Mouse (Mus musculus): ENCODE measurements around the gene Dph5. TPM values are rescaled to one million over a fixed set of nuclear protein-coding genes. Genes with fewer than 3 reads are reported as not detected.

The Dph5 gene
- 15.4 and 15.7 TPM in 2 replicates for polyA plus RNA-seq (2015; fragmentation: Nextera tagmentation; extraction: Ambion mirVana)

DNA sequence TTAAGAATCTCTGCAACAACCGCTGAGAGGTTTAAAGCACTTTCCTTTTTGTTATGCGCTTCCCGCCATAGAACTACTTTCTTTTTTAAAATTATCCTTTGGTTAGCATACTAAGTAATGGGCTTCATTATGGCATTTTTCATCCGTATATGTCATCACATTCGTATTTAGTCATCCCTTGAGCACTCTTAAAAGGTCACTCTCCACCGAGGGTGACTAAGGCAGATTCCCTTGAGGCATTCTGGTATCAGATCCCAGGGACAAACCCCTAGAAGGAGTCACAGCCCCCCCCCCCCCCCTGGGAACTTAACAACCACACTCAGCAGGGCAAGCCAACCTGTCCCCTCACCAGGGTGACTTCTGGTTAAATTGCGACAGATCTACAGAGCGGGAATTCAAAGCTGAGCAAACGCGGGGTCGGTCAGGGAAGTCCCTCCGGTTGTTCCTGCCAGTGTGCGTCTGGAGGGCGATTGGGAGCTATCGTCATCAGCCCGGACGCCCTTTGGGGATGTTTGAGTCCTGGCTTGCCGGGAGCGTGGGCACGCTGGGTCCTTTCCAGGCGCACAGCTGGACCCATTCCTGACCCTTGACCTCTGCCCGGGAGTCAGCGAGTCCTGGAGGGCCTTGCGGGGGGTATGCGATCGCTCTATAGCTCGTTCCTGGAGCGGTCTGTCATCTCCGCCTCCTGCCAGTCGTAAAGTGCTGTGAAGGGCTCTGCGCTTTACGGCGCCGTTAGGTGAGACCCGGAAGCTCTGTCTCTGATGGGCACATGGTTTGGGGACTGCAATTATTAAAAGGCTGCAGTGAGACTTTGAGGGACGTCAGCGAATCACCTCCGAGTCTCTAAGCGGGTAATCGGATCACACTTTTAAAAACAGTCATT lies at the start of gene Dph5:
TSS of gene Dph5 (plus strand) at position 411 of the 883 bp plus-strand sequence.
- under 1% methylated on average over 40 of the region's 40 CpGs for WGBS (ENCODE audit: insufficient replicate concordance)
- H3K4me3 ChIP-seq (replicated peaks) = peak within 1 kb of the TSS; percentile 88
- ATAC-seq (ENCODE audit: insufficient read depth) = peak; percentile 91
- peak within 1 kb of the TSS; percentile 73 for H3K27ac ChIP-seq (replicated peaks)
- 0 out of 2 replicates have a peak, but pooled peaks cover 2% of the 10 kb centered on the region for H3K36me3 ChIP-seq (replicated peaks)
- peaks cover 12% of the 10 kb centered on the region for H3K4me1 ChIP-seq (replicated peaks)
- H3K9me3 ChIP-seq (replicated peaks) = no peaks in the 10 kb centered on the region
- no peaks in the 10 kb centered on the region for H3K27me3 ChIP-seq
- H3K9ac ChIP-seq = peak within 1 kb of the TSS; percentile 73
- peak within 1 kb of the TSS; percentile 82 for H3K4me2 ChIP-seq

DNA sequence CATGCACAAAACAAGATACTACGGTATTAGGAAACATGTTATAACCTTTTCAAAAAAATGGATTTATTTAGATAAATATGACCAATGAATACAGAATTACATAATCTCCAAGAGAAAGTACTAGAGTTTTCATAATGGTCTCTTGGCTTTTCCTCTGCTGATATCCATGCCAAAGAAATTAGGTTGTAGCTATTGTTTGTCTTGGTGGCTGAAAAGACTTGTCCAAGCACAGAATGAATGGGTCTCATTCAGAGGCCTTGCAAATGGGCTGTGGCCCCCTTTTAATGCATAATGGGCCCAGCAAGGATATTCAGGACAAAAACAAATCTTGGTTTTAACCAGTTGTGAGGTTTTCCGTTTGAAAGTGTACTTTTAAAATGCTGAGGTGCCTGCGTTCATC lies 43.1 kb upstream of the Dph5 start:
- WGBS (ENCODE audit: insufficient replicate concordance) = 69% methylated on average over 3 of the region's 3 CpGs
- H3K27me3 ChIP-seq = no peaks in the 10 kb centered on the region
- no peak overlapping the region for H3K4me2 ChIP-seq
- H3K9ac ChIP-seq = no peak overlapping the region
- H3K27ac ChIP-seq (replicated peaks) = no peak overlapping the region
- no peak overlapping the region for H3K4me3 ChIP-seq (replicated peaks)
- no peak for ATAC-seq (ENCODE audit: insufficient read depth)
- H3K36me3 ChIP-seq (replicated peaks) = no peaks in the 10 kb centered on the region
- H3K9me3 ChIP-seq (replicated peaks) = no peaks in the 10 kb centered on the region
- H3K4me1 ChIP-seq (replicated peaks) = no peaks in the 10 kb centered on the region

DNA sequence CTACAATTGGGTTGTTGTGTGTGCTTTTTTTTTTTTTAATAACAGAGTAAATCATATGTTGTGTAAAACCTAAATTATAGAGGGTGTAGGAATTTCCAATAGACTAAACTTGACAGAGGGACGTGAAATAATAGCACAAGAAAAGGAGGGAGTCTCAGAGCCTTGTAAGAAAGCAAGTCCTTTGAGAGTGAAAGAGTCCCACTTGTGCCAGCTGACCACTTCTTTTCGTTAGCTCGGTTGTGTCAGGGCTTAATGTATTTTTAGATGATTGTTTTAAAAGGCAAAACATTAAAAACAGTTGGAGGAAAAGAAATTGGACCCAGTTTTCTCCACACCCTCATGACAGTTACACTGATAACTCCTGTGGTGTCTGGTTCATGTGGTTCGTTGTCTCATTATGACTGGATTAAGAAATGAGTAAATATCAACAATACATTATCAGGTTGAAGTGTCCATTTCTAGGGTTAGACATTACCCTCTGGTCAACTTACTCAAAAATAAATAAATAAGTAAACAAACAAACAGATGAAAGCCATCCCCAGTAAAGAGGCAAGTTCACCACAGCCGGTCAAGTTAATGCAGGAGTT lies 42.5 kb upstream of the Dph5 start:
- no peak overlapping the region for H3K27ac ChIP-seq (replicated peaks)
- H3K9ac ChIP-seq = no peak overlapping the region
- no peak overlapping the region for H3K4me2 ChIP-seq
- ATAC-seq (ENCODE audit: insufficient read depth) = no peak
- no peaks in the 10 kb centered on the region for H3K4me1 ChIP-seq (replicated peaks)
- WGBS (ENCODE audit: insufficient replicate concordance) = 55% methylated on average over 5 of the region's 5 CpGs
- no peak overlapping the region for H3K4me3 ChIP-seq (replicated peaks)
- H3K9me3 ChIP-seq (replicated peaks) = no peaks in the 10 kb centered on the region
- no peaks in the 10 kb centered on the region for H3K27me3 ChIP-seq
- H3K36me3 ChIP-seq (replicated peaks) = no peaks in the 10 kb centered on the region

DNA sequence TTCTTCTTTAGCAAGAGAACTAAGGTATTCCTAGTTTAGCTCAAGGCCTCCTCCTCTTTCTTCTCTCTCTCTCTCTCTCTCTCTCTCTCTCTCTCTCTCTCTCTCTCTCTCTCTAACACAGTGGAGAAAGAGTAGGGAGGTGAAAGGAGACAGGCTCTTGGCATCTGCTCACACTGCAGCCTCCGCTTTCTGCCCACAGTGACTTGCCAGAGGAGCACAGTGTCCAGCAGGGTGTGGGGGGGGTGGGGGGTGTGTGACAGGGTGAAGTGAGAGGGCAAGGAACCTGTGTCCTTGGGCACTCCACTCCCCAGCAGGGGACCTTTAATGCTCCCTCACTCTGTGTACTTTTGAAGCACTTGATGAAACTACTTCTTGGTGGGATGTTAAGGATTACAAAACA lies 41.9 kb upstream of the Dph5 start:
- no peak for ATAC-seq (ENCODE audit: insufficient read depth)
- no peak overlapping the region for H3K27ac ChIP-seq (replicated peaks)
- H3K36me3 ChIP-seq (replicated peaks) = no peaks in the 10 kb centered on the region
- H3K27me3 ChIP-seq = no peaks in the 10 kb centered on the region
- H3K9ac ChIP-seq = no peak overlapping the region
- 89% methylated on average over 1 of the region's 1 CpGs for WGBS (ENCODE audit: insufficient replicate concordance)
- H3K9me3 ChIP-seq (replicated peaks) = no peaks in the 10 kb centered on the region
- no peaks in the 10 kb centered on the region for H3K4me1 ChIP-seq (replicated peaks)
- H3K4me2 ChIP-seq = no peak overlapping the region
- H3K4me3 ChIP-seq (replicated peaks) = no peak overlapping the region

DNA sequence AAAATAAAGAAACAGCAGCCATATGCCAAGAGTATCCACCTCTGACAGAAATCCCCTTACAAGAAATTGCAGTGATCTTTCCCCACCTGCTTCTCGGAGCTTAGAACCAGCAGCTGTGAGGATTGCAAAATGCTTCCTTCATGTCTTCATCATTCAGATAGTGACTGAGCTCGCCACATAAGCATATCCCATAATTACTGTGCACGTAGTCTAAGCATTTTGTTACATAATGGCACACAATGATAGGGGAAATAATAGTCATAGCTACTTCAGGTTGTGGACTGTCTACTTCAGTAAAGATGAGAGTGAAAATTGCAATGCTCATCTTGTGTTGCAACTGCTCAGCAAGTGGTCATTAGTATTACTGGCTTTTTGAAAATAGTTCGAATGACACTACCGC lies 41.5 kb upstream of the Dph5 start:
- Histone ChIP-seq H3K4me3 (replicated peaks) (no peak overlapping the region), H3K27me3 (no peaks in the 10 kb centered on the region), H3K27ac (replicated peaks) (no peak overlapping the region), H3K36me3 (replicated peaks) (no peaks in the 10 kb centered on the region), H3K9me3 (replicated peaks) (no peaks in the 10 kb centered on the region), H3K4me2 (no peak overlapping the region), H3K9ac (no peak overlapping the region), H3K4me1 (replicated peaks) (no peaks in the 10 kb centered on the region)
- 74% methylated on average over 5 of the region's 5 CpGs for WGBS (ENCODE audit: insufficient replicate concordance)
- no peak for ATAC-seq (ENCODE audit: insufficient read depth)

DNA sequence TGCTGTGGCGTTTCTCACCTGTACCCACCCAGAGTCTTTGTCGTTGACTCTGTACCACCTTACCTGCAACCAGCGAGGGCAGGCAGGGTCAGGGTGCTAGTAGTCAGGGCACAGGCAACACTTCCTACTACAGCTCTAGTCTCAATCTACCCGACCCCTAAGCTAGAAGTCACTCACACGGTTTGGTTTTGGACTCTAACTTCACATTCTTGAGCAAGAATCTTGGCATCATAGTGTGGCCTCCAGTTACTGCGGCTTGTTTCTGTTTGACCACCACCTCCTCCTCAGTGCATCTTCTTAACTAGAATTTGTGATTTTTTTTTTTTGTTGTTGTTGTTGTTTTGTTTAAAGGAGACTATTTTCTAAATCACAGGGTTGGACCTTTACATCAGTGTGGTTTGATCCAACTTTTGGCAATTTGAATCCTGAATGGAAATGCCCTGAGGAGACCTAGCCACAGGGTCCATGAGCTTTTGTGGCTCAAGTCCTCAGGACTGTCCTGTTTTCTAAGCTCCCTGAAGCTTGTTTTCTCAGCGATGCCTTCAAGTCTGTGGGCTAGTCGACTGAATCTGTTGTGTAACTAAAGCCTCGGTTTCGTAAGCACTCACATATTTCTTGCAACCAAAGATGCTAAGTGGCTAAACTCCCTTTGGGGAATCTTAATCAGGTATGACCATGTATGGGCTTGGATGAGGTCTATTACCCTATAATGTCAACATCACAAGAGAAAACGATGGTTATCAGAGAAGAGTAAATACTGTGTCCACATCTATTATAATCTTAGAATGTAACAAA lies 38.8 kb upstream of the Dph5 start:
- H3K36me3 ChIP-seq (replicated peaks) = no peaks in the 10 kb centered on the region
- H3K27me3 ChIP-seq = no peaks in the 10 kb centered on the region
- WGBS (ENCODE audit: insufficient replicate concordance) = 64% methylated on average over 11 of the region's 11 CpGs
- no peaks in the 10 kb centered on the region for H3K9me3 ChIP-seq (replicated peaks)
- ATAC-seq (ENCODE audit: insufficient read depth) = no peak
- no peak overlapping the region for H3K9ac ChIP-seq
- H3K4me2 ChIP-seq = no peak overlapping the region
- no peak overlapping the region for H3K27ac ChIP-seq (replicated peaks)
- H3K4me3 ChIP-seq (replicated peaks) = no peak overlapping the region
- no peaks in the 10 kb centered on the region for H3K4me1 ChIP-seq (replicated peaks)

DNA sequence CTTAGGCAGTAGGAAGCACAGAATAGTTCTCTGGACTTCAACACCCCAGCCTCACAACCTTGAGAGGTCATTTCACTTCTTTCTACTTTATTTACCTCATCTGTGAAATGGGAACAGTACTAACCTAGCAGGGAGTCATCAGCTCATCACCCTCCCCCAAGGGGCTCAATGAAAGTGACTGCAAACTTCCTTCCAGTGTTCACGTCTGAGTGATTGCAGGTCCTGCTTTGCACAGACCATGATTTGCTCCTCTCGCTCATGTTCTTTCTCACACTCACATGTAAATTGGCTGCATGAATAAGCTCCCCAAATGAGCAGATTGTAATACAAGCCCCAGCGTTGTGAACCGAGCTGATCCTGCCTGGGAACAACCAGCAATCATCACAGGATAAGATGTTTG lies 36.7 kb upstream of the Dph5 start:
- no peaks in the 10 kb centered on the region for H3K9me3 ChIP-seq (replicated peaks)
- WGBS (ENCODE audit: insufficient replicate concordance) = 59% methylated on average over 4 of the region's 4 CpGs
- no peak overlapping the region for H3K9ac ChIP-seq
- no peak overlapping the region for H3K27ac ChIP-seq (replicated peaks)
- H3K4me3 ChIP-seq (replicated peaks) = no peak overlapping the region
- no peaks in the 10 kb centered on the region for H3K4me1 ChIP-seq (replicated peaks)
- no peak overlapping the region for H3K4me2 ChIP-seq
- no peaks in the 10 kb centered on the region for H3K36me3 ChIP-seq (replicated peaks)
- H3K27me3 ChIP-seq = no peaks in the 10 kb centered on the region
- ATAC-seq (ENCODE audit: insufficient read depth) = no peak

DNA sequence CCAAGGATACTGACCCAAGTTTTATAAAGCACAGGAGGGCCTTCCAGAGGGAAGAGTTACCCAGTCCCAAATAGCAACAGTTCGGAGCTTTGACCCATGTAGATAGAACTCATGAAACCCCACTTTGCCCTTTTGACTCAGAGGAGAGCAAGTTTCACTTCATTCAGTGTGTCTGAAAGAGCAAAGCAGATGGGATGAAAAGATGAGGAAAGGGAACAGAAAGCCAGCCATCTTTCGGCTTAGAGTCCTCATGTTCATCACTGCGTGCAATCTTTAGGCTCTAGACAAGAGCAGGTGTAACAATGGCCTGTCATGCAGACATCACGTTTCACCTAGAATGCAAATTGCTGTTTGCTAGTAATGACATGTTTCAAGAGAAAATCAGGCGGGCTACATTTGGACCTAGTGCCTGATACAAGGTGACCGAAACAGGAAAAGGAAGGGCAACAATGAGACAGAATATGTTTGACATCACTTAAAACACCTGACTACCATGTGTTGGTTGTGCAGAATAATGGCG lies 32.9 kb upstream of the Dph5 start:
- Histone ChIP-seq H3K9ac (no peak overlapping the region), H3K27ac (replicated peaks) (no peak overlapping the region), H3K4me1 (replicated peaks) (no peaks in the 10 kb centered on the region), H3K36me3 (replicated peaks) (no peaks in the 10 kb centered on the region), H3K27me3 (no peaks in the 10 kb centered on the region), H3K4me2 (no peak overlapping the region), H3K9me3 (replicated peaks) (no peaks in the 10 kb centered on the region), H3K4me3 (replicated peaks) (no peak overlapping the region)
- no peak for ATAC-seq (ENCODE audit: insufficient read depth)
- WGBS (ENCODE audit: insufficient replicate concordance) = 68% methylated on average over 7 of the region's 7 CpGs

DNA sequence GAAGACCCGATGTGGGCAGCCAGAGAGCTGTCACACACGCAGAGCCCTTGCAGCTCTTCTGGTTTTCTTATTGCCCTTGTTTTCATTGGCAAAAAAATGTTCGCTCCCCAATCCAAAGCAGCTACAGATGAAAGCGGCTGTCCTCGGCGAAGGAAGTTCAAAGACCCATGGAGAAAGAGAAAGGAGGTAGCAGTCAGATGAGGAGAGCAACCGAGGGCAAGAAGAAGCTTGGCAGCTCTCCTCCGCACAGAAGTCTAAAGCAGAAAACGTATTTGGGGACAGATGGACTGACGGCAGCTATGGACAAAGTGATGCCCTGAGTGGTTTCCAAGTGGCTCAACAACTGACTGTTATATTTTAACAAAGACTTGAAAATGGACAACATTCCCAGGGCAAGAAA lies 32.1 kb upstream of the Dph5 start:
- ATAC-seq (ENCODE audit: insufficient read depth) = no peak
- H3K27ac ChIP-seq (replicated peaks) = no peak overlapping the region
- 68% methylated on average over 10 of the region's 10 CpGs for WGBS (ENCODE audit: insufficient replicate concordance)
- no peak overlapping the region for H3K9ac ChIP-seq
- no peaks in the 10 kb centered on the region for H3K36me3 ChIP-seq (replicated peaks)
- H3K9me3 ChIP-seq (replicated peaks) = no peaks in the 10 kb centered on the region
- no peaks in the 10 kb centered on the region for H3K27me3 ChIP-seq
- H3K4me3 ChIP-seq (replicated peaks) = no peak overlapping the region
- no peak overlapping the region for H3K4me2 ChIP-seq
- no peaks in the 10 kb centered on the region for H3K4me1 ChIP-seq (replicated peaks)

DNA sequence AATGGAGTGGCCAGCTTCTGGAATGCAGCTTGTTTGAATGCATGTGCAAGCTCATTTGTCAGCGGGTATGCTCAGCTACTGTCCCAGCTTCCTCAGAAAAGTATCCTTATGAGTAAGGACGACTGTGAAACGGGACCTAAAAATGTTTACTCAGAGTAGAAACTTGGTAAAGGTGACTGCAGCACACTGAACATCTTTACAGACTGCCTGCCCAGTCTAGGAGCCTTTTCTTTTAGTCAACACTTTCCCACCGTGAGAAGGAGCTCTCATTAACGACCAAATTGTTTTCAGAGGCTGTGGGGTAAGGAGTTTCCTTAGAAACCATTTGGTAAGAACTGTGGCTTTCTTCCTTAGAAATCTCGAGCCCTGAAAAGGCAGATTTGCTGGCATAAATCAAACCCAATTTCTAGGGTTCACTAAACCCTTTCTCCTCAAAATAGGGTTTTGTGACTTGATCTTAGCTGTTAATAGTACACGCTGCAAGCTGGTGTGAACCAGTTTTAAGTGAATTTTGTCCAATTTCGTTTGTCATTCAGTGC lies 31.1 kb upstream of the Dph5 start:
- H3K4me2 ChIP-seq = no peak overlapping the region
- no peaks in the 10 kb centered on the region for H3K4me1 ChIP-seq (replicated peaks)
- 36% methylated on average over 8 of the region's 8 CpGs for WGBS (ENCODE audit: insufficient replicate concordance)
- H3K9me3 ChIP-seq (replicated peaks) = no peaks in the 10 kb centered on the region
- no peak overlapping the region for H3K9ac ChIP-seq
- H3K27ac ChIP-seq (replicated peaks) = no peak overlapping the region
- no peak overlapping the region for H3K4me3 ChIP-seq (replicated peaks)
- H3K27me3 ChIP-seq = no peaks in the 10 kb centered on the region
- no peak for ATAC-seq (ENCODE audit: insufficient read depth)
- H3K36me3 ChIP-seq (replicated peaks) = no peaks in the 10 kb centered on the region

DNA sequence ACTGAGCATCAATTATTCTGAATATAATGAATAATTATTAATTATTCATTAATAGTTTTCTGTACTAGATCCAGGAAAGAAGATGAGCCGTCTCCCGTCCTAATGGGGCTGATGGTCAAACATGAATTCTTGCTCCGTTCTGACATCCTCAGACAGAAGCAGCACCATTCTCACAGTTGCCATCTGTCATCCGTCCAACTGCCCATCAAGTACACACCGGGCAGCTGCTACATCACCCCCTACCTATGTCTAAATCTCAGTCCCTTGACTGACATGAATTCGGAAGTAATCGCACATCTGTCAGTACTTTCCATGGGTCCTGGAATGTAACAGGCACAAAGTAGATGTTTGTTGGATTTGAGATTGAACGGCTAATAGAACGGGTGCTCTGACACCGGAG lies 30.2 kb upstream of the Dph5 start:
- no peaks in the 10 kb centered on the region for H3K4me1 ChIP-seq (replicated peaks)
- 83% methylated on average over 10 of the region's 10 CpGs for WGBS (ENCODE audit: insufficient replicate concordance)
- H3K9me3 ChIP-seq (replicated peaks) = no peaks in the 10 kb centered on the region

More for the DNA sequence above, 30.2 kb upstream of the Dph5 start:
- no peak for ATAC-seq (ENCODE audit: insufficient read depth)
- no peak overlapping the region for H3K4me2 ChIP-seq
- no peaks in the 10 kb centered on the region for H3K27me3 ChIP-seq
- no peaks in the 10 kb centered on the region for H3K36me3 ChIP-seq (replicated peaks)
- no peak overlapping the region for H3K4me3 ChIP-seq (replicated peaks)
- H3K27ac ChIP-seq (replicated peaks) = no peak overlapping the region
- no peak overlapping the region for H3K9ac ChIP-seq
